Mouse (Mus musculus): ENCODE data around the gene Cemip. TPM values are rescaled to one million over a fixed set of nuclear protein-coding genes. Genes with fewer than 3 reads are reported as not detected.
"Not testable (repeated sequence)": the region's sequence is repeated elsewhere in the genome, so short reads cannot be mapped to it uniquely, and the experiment has no call there.

Gene Cemip
- polyA plus RNA-seq (2012; fragmentation: generic; extraction: Trizol), result 1.0 TPM
- long read RNA-seq, experiment 1, partial matches to known transcripts, result 0 of 1 reads
- long read RNA-seq, experiment 1, other reads (novel, unspliced or antisense), result 1 of 1 reads
- long read RNA-seq, experiment 2, result 0 reads

DNA sequence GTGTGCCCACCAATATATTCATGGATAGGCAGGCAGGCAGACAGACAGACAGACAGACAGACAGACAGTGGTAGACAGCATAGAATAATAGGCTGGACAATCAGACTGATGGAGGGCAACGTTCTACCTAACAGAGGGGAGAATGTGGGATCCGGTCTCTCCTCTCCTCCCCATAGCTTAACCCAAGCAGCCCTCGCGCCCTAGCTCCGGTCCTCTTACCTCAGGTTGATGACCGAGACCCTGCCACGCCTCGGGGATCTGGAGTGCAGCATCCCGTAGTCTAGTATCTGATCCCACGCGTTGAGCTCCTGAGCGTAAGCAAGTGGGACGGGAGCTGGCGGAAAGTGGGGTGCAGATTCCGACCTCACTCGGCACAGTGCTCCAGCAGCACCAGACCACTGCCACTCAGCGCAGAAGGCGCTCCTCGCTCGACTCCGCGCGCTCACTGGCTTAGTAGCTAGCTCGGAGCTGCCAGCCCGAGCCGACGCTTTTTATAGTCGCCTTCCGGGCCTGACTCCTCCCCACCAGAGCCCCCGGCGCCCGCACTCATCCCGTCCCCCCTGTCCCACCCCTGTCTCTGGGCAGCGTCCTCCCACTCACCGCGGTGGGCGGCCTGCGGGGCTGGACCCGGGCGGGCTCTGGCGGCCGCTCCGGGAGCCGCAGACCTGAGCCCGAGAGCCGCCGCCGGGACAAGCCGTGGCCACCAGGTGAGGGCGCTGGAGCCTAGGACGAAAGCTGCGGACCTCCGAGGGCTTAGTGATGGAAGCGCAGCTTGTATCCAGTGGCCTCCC lies at the start of gene Cemip:
Gene Cemip (minus strand): TSS at position 464 of the 791 bp plus-strand sequence.
- peak; percentile 90 for TF ChIP-seq CTCF (IDR thresholded peaks at IDR 0.05; ENCODE audit: control insufficient read depth, insufficient read depth, insufficient read length)
- no peak for TF ChIP-seq USF1 (IDR thresholded peaks at IDR 0.05; ENCODE audit: low read depth)

DNA sequence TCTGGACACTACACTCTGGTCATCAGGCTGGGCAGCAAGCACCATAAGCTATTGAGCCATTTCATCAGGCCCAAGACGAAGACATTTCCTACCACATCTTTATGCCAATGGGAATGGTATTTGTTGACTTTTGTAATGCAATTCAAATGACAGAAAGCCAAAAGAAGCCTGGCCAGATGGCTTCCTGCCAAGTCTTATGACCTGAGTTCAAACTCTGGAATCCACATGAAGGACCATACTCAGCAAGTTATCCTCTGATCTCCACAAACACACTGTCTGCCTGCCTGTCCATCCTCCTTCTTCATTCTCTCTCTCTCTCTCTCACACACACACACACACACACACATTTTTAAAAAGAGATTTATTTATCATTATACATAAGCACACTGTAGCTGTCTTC lies 46.4 kb upstream of the Cemip start:
- Histone ChIP-seq H3K79me3 (ENCODE audit: low read depth) (peaks cover 92% of the 10 kb centered on the region), H3K79me2 (ENCODE audit: control insufficient read depth, insufficient read depth) (peaks cover 100% of the 10 kb centered on the region), H3K4me3 (ENCODE audit: insufficient read depth, poor library complexity, severe bottlenecking) (no peak overlapping the region), H3K27me3 (ENCODE audit: control insufficient read depth, insufficient read depth, insufficient read length) (no peaks in the 10 kb centered on the region), H3K36me3 (ENCODE audit: control insufficient read depth, insufficient read depth) (no peaks in the 10 kb centered on the region), H3ac (ENCODE audit: control insufficient read depth, insufficient read length, low read depth) (no peak overlapping the region)
- TF ChIP-seq USF1 (IDR thresholded peaks at IDR 0.05; ENCODE audit: low read depth) (no peak), MYOD1 (IDR thresholded peaks at IDR 0.05; ENCODE audit: control insufficient read depth, insufficient read length, low read depth) (no peak), MYOG (IDR thresholded peaks at IDR 0.05; ENCODE audit: control insufficient read depth, extremely low read depth, insufficient read length) (no peak), CTCF (IDR thresholded peaks at IDR 0.05; ENCODE audit: control insufficient read depth, insufficient read depth, insufficient read length) (no peak), CEBPB (IDR thresholded peaks at IDR 0.05; ENCODE audit: low read depth) (no peak), MAX (IDR thresholded peaks at IDR 0.05) (no peak), FOSL1 (IDR thresholded peaks at IDR 0.05; ENCODE audit: insufficient read depth, low read length, poor library complexity, severe bottlenecking) (no peak)

More for the DNA sequence above, at the start of gene Cemip:
- no peaks in the 10 kb centered on the region for H3K79me2 ChIP-seq (ENCODE audit: control insufficient read depth, insufficient read depth)
- no peak within 1 kb of the TSS for H3K4me3 ChIP-seq (ENCODE audit: insufficient read depth, poor library complexity, severe bottlenecking)
- no peaks in the 10 kb centered on the region for H3K79me3 ChIP-seq (ENCODE audit: low read depth)
- H3K27me3 ChIP-seq (ENCODE audit: control insufficient read depth, insufficient read depth, insufficient read length), result no peaks in the 10 kb centered on the region
- no peaks in the 10 kb centered on the region for H3K36me3 ChIP-seq (ENCODE audit: control insufficient read depth, insufficient read depth)
- H3ac ChIP-seq (ENCODE audit: control insufficient read depth, insufficient read length, low read depth), result no peak within 1 kb of the TSS

DNA sequence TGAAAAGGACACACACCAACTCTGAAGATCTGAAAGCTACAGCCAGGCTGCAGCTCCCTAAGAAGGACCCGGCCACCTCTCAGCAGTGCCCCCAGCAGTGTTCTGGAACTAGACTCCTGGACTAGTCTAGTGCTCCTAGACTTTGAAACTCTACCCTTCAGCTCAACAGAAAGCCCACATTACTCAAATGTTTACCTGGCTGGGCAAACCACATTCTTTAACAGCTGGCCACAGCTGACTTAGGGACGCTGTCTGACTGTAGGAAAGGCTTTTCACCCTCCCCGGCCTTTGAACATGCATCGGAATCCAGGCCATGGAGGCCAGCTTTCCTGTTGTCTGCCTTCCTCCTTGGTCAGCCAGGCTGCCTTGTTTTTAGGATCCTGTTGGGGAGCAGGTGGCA lies 45.4 kb upstream of the Cemip start:
- Histone ChIP-seq H3K4me3 (ENCODE audit: insufficient read depth, poor library complexity, severe bottlenecking) (no peak overlapping the region), H3K27me3 (ENCODE audit: control insufficient read depth, insufficient read depth, insufficient read length) (no peaks in the 10 kb centered on the region), H3K79me3 (ENCODE audit: low read depth) (peaks cover 92% of the 10 kb centered on the region), H3K79me2 (ENCODE audit: control insufficient read depth, insufficient read depth) (peaks cover 100% of the 10 kb centered on the region), H3ac (ENCODE audit: control insufficient read depth, insufficient read length, low read depth) (no peak overlapping the region), H3K36me3 (ENCODE audit: control insufficient read depth, insufficient read depth) (peaks cover under 1% of the 10 kb centered on the region)
- TF ChIP-seq USF1 (IDR thresholded peaks at IDR 0.05; ENCODE audit: low read depth) (no peak), MYOG (IDR thresholded peaks at IDR 0.05; ENCODE audit: control insufficient read depth, extremely low read depth, insufficient read length) (no peak), FOSL1 (IDR thresholded peaks at IDR 0.05; ENCODE audit: insufficient read depth, low read length, poor library complexity, severe bottlenecking) (no peak), CEBPB (IDR thresholded peaks at IDR 0.05; ENCODE audit: low read depth) (no peak), CTCF (IDR thresholded peaks at IDR 0.05; ENCODE audit: control insufficient read depth, insufficient read depth, insufficient read length) (no peak), MAX (IDR thresholded peaks at IDR 0.05) (no peak), MYOD1 (IDR thresholded peaks at IDR 0.05; ENCODE audit: control insufficient read depth, insufficient read length, low read depth) (no peak)

DNA sequence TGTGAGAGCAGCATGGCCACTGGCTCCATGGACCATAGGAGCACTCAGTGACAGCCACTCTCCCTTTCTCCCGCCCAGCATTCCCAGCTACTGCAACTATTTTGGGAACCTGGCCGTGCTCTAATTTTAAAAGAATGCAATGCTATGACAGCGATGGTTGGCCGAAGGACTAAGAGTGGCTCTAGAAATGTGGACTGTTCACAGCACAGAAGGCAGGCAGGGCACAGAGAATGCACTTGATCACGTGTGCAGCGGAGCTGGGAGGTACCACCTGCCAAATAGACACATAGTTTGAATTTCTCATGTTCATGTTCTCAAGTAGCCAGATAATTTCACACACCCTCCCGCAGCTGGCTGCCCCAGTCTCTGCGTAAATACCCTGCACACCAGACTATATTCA lies 42.4 kb upstream of the Cemip start:
- Histone ChIP-seq H3K4me3 (ENCODE audit: insufficient read depth, poor library complexity, severe bottlenecking) (no peak overlapping the region), H3K79me2 (ENCODE audit: control insufficient read depth, insufficient read depth) (peaks cover 100% of the 10 kb centered on the region), H3K27me3 (ENCODE audit: control insufficient read depth, insufficient read depth, insufficient read length) (no peaks in the 10 kb centered on the region), H3ac (ENCODE audit: control insufficient read depth, insufficient read length, low read depth) (no peak overlapping the region), H3K36me3 (ENCODE audit: control insufficient read depth, insufficient read depth) (peaks cover 4% of the 10 kb centered on the region), H3K79me3 (ENCODE audit: low read depth) (peaks cover 89% of the 10 kb centered on the region)
- no peak for TF ChIP-seq MYOD1 (IDR thresholded peaks at IDR 0.05; ENCODE audit: control insufficient read depth, insufficient read length, low read depth)
- no peak for TF ChIP-seq FOSL1 (IDR thresholded peaks at IDR 0.05; ENCODE audit: insufficient read depth, low read length, poor library complexity, severe bottlenecking)
- no peak for TF ChIP-seq CTCF (IDR thresholded peaks at IDR 0.05; ENCODE audit: control insufficient read depth, insufficient read depth, insufficient read length)
- TF ChIP-seq USF1 (IDR thresholded peaks at IDR 0.05; ENCODE audit: low read depth), result peak; percentile 75
- no peak for TF ChIP-seq MAX (IDR thresholded peaks at IDR 0.05)
- TF ChIP-seq CEBPB (IDR thresholded peaks at IDR 0.05; ENCODE audit: low read depth), result no peak

DNA sequence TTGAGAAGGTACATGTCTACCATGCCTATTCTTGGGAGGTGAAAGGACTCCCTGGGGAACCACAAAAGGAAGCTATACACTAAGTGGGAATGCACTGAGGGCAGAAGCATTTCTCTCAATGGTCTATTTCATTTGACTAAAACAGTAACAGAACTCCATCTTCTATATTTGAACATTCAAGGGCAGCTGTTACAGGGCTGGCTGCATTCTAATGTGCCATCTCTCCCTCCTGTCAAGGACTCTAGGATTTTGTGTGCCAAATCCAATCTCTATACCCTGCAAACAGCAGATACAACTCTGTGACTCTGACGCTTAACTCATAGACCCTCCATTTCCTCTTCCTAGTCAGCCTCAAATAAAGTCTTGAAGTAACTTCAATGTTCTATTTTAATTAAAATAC lies 39.4 kb upstream of the Cemip start:
- Histone ChIP-seq H3K36me3 (ENCODE audit: control insufficient read depth, insufficient read depth) (peaks cover 4% of the 10 kb centered on the region), H3K79me3 (ENCODE audit: low read depth) (peaks cover 87% of the 10 kb centered on the region), H3ac (ENCODE audit: control insufficient read depth, insufficient read length, low read depth) (no peak overlapping the region), H3K27me3 (ENCODE audit: control insufficient read depth, insufficient read depth, insufficient read length) (no peaks in the 10 kb centered on the region), H3K4me3 (ENCODE audit: insufficient read depth, poor library complexity, severe bottlenecking) (no peak overlapping the region), H3K79me2 (ENCODE audit: control insufficient read depth, insufficient read depth) (peaks cover 100% of the 10 kb centered on the region)
- TF ChIP-seq MYOD1 (IDR thresholded peaks at IDR 0.05; ENCODE audit: control insufficient read depth, insufficient read length, low read depth), result no peak
- no peak for TF ChIP-seq FOSL1 (IDR thresholded peaks at IDR 0.05; ENCODE audit: insufficient read depth, low read length, poor library complexity, severe bottlenecking)
- TF ChIP-seq MAX (IDR thresholded peaks at IDR 0.05), result no peak

DNA sequence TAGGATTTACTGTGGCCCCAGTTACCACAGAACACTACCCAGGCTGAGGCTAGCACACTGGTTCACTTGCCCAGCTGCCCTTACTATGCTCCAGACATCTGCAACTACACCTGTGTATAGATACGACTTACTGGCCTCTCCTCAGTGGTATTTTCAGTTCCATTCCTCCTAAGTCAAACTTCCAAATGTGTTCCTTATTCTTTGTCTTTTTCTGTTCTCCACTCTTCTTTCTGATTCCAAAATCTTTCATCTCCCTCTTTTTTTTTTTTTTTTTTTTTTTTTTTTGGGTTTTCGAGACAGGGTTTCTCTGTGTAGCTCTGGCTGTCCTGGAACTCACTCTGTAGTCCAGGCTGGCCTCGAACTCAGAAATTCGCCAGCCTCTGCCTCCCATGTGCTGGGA lies 37.3 kb upstream of the Cemip start:
- H3ac ChIP-seq (ENCODE audit: control insufficient read depth, insufficient read length, low read depth); H3K36me3 ChIP-seq (ENCODE audit: control insufficient read depth, insufficient read depth): not testable (repeated sequence)
- H3K79me3 ChIP-seq (ENCODE audit: low read depth), result peaks cover 90% of the 10 kb centered on the region

More for the DNA sequence above, 37.3 kb upstream of the Cemip start:
- H3K4me3 ChIP-seq (ENCODE audit: insufficient read depth, poor library complexity, severe bottlenecking); H3K27me3 ChIP-seq (ENCODE audit: control insufficient read depth, insufficient read depth, insufficient read length): not testable (repeated sequence)
- H3K79me2 ChIP-seq (ENCODE audit: control insufficient read depth, insufficient read depth), result peaks cover 100% of the 10 kb centered on the region

Measured in C2C12 (cell line).